24 mouse cellular contexts compared by ENCODE assay signal in genomic region chr10:96880771-96881170, GRCm38 (mm10).
DNase-seq lines count a peak whose midpoint lies in the region; ATAC-seq and TF ChIP-seq lines count a peak whose summit lies in the region.
"Had no signal": no experiment of that assay in that cellular context is flagged by ENCODE, and none has a peak within 500 bp of the region (broad histone marks: within the 10 kb centered on the region; RNA-seq: fewer than 3 reads in every experiment).

No protein-coding gene starts in this region.

- H3K36me3 ChIP-seq in forebrain, embryonic 16.5 days (ENCODE audit: control insufficient read depth, insufficient read depth) = no peaks in the 10 kb centered on the region
- H3K36me3 ChIP-seq in forebrain, embryonic 10.5 days (replicated peaks) = no peaks in the 10 kb centered on the region
- H3K36me3 ChIP-seq in midbrain, embryonic 13.5 days = no peaks in the 10 kb centered on the region
- H3K36me3 ChIP-seq in midbrain, embryonic 15.5 days (replicated peaks) = no peaks in the 10 kb centered on the region
- no peaks in the 10 kb centered on the region for H3K36me3 ChIP-seq in midbrain, postnatal 0 days (ENCODE audit: insufficient read depth, low read length)
- H3K36me3 ChIP-seq: embryonic facial prominence, embryonic 13.5 days; hindbrain, embryonic 15.5 days; liver, embryonic 13.5 days; neural tube, embryonic 13.5 days had no signal

- no peak overlapping the region for H3K9ac ChIP-seq in forebrain, embryonic 16.5 days (replicated peaks; ENCODE audit: low read depth, low read length)
- H3K9ac ChIP-seq in midbrain, embryonic 13.5 days (replicated peaks) = no peak overlapping the region
- no peak overlapping the region for H3K9ac ChIP-seq in midbrain, embryonic 15.5 days
- H3K9ac ChIP-seq in midbrain, postnatal 0 days (replicated peaks; ENCODE audit: low read length, poor library complexity, severe bottlenecking) = no peak overlapping the region
- H3K9ac ChIP-seq: embryonic facial prominence, embryonic 13.5 days; hindbrain, embryonic 15.5 days; liver, embryonic 13.5 days; neural tube, embryonic 13.5 days had no signal

- peaks cover 11% of the 10 kb centered on the region for H3K4me1 ChIP-seq in forebrain, embryonic 16.5 days (replicated peaks; ENCODE audit: control insufficient read depth, insufficient read depth, low read length)
- H3K4me1 ChIP-seq in forebrain, embryonic 10.5 days = peaks cover 12% of the 10 kb centered on the region
- peaks cover 15% of the 10 kb centered on the region for H3K4me1 ChIP-seq in midbrain, embryonic 13.5 days (replicated peaks)
- 0 out of 2 replicates have a peak, but pooled peaks cover 9% of the 10 kb centered on the region for H3K4me1 ChIP-seq in midbrain, embryonic 15.5 days
- H3K4me1 ChIP-seq in midbrain, postnatal 0 days (ENCODE audit: insufficient read depth, low read length) = no peaks in the 10 kb centered on the region
- H3K4me1 ChIP-seq: embryonic facial prominence, embryonic 13.5 days; hindbrain, embryonic 15.5 days; liver, embryonic 13.5 days; megakaryocyte, embryonic 14.5 days; neural tube, embryonic 13.5 days had no signal

- H3K27ac ChIP-seq in forebrain, embryonic 16.5 days (ENCODE audit: low read length) = no peak overlapping the region
- H3K27ac ChIP-seq in forebrain, embryonic 10.5 days = no peak overlapping the region
- peak overlapping the region; percentile 25; the same call in 1 of the 2 replicates for H3K27ac ChIP-seq in midbrain, embryonic 13.5 days
- no peak overlapping the region for H3K27ac ChIP-seq in midbrain, embryonic 15.5 days
- no peak overlapping the region for H3K27ac ChIP-seq in midbrain, postnatal 0 days (ENCODE audit: low read depth, low read length)
- H3K27ac ChIP-seq: embryonic facial prominence, embryonic 13.5 days; hindbrain, embryonic 15.5 days; kidney, postnatal 0 days; left cerebral cortex, adult 2 months; liver, embryonic 13.5 days; neural tube, embryonic 13.5 days had no signal

- H3K4me3 ChIP-seq in forebrain, embryonic 16.5 days (replicated peaks; ENCODE audit: low read length) = no peak overlapping the region
- H3K4me3 ChIP-seq in forebrain, embryonic 10.5 days = no peak overlapping the region
- no peak overlapping the region for H3K4me3 ChIP-seq in midbrain, embryonic 13.5 days (replicated peaks)
- H3K4me3 ChIP-seq in midbrain, embryonic 15.5 days = no peak overlapping the region
- no peak overlapping the region for H3K4me3 ChIP-seq in midbrain, postnatal 0 days (ENCODE audit: low read depth, low read length)
- H3K4me3 ChIP-seq: embryonic facial prominence, embryonic 13.5 days; hindbrain, embryonic 15.5 days; left cerebral cortex, adult 2 months; liver, embryonic 13.5 days; megakaryocyte, embryonic 14.5 days; myocyte; neural tube, embryonic 13.5 days had no signal

- no peak for TF ChIP-seq CTCF in midbrain, postnatal 0 days (IDR thresholded peaks at IDR 0.05)

- ATAC-seq in forebrain, embryonic 16.5 days = peak; percentile 24; the same call in 1 of the 2 replicates
- no peak for ATAC-seq in midbrain, embryonic 13.5 days
- no peak for ATAC-seq in midbrain, embryonic 15.5 days (replicated peaks)
- ATAC-seq in midbrain, postnatal 0 days (ENCODE audit: low FRiP score) = no peak
- ATAC-seq: activated CD4-positive, CD25-positive, alpha-beta regulatory T cell, adult 4 months had no signal

- H3K27me3 ChIP-seq in forebrain, embryonic 16.5 days (replicated peaks; ENCODE audit: control insufficient read depth, insufficient read depth, low read length) = no peaks in the 10 kb centered on the region
- H3K27me3 ChIP-seq in forebrain, embryonic 10.5 days (ENCODE audit: poor library complexity, severe bottlenecking) = no peaks in the 10 kb centered on the region
- H3K27me3 ChIP-seq in midbrain, embryonic 13.5 days = no peaks in the 10 kb centered on the region
- H3K27me3 ChIP-seq in midbrain, embryonic 15.5 days (replicated peaks) = no peaks in the 10 kb centered on the region
- H3K27me3 ChIP-seq in midbrain, postnatal 0 days (ENCODE audit: insufficient read depth, low read length) = no peaks in the 10 kb centered on the region
- H3K27me3 ChIP-seq: embryonic facial prominence, embryonic 13.5 days; hindbrain, embryonic 15.5 days; liver, embryonic 13.5 days; megakaryocyte, embryonic 14.5 days; neural tube, embryonic 13.5 days had no signal

- H3K9me3 ChIP-seq in forebrain, embryonic 16.5 days (ENCODE audit: control insufficient read depth, low read length) = no peaks in the 10 kb centered on the region
- H3K9me3 ChIP-seq in forebrain, embryonic 10.5 days = no peaks in the 10 kb centered on the region
- H3K9me3 ChIP-seq in midbrain, embryonic 13.5 days = no peaks in the 10 kb centered on the region
- no peaks in the 10 kb centered on the region for H3K9me3 ChIP-seq in midbrain, embryonic 15.5 days
- no peaks in the 10 kb centered on the region for H3K9me3 ChIP-seq in midbrain, postnatal 0 days (ENCODE audit: low read length)
- H3K9me3 ChIP-seq: embryonic facial prominence, embryonic 13.5 days; hindbrain, embryonic 15.5 days; liver, embryonic 13.5 days had no signal

- DNase-seq in forebrain, embryonic 10.5 days (ENCODE audit: extremely low spot score, low spot score) = no peak
- peak; percentile 24 for DNase-seq in heart, postnatal 4 days
- DNase-seq in heart, postnatal 14 days = no peak
- DNase-seq in midbrain, postnatal 0 days (ENCODE audit: low spot score) = peak; percentile 11
- no peak for DNase-seq in MN1 (ENCODE audit: low spot score)
- DNase-seq: adrenal gland, postnatal 14 days; cerebellum, adult 9-11 months; kidney, adult 2 months; liver, embryonic 13.5 days; lung, adult 2 months; lung, postnatal 36 days; retina, postnatal 1 day; thymus, postnatal 25 days had no signal

- WGBS in forebrain, embryonic 16.5 days = 36% methylated on average over 5 of the region's 5 CpGs
- 76% methylated on average over 5 of the region's 5 CpGs for WGBS in forebrain, embryonic 10.5 days
- WGBS in midbrain, embryonic 13.5 days = 73% methylated on average over 5 of the region's 5 CpGs
- 69% methylated on average over 5 of the region's 5 CpGs for WGBS in midbrain, embryonic 15.5 days
- 64% methylated on average over 5 of the region's 5 CpGs for WGBS in midbrain, postnatal 0 days

- no peak overlapping the region for H3K4me2 ChIP-seq in forebrain, embryonic 16.5 days (ENCODE audit: low read length)
- H3K4me2 ChIP-seq in midbrain, embryonic 13.5 days (replicated peaks) = no peak overlapping the region
- H3K4me2 ChIP-seq in midbrain, embryonic 15.5 days = no peak overlapping the region
- H3K4me2 ChIP-seq in midbrain, postnatal 0 days (ENCODE audit: low read depth, low read length, poor library complexity, severe bottlenecking) = no peak overlapping the region
- H3K4me2 ChIP-seq: embryonic facial prominence, embryonic 13.5 days; hindbrain, embryonic 15.5 days; liver, embryonic 13.5 days; neural tube, embryonic 13.5 days had no signal

- intact Hi-C loops in heart, postnatal 14 days (cut with DNase I) = no loop called here

Comparison
In these comparisons a context has a peak if more than half of its experiments do, and no peak if none do; other contexts are left out.
1. DNase-seq: peak in heart, postnatal 4 days (single experiment) and midbrain, postnatal 0 days (single experiment); none in forebrain, embryonic 10.5 days (single experiment), heart, postnatal 14 days (0 of 2) and MN1 (single experiment).